15 mouse cellular contexts compared by ENCODE assay signal in genomic region chr8:127450954-127451668, GRCm38 (mm10).
DNase-seq lines count a peak whose midpoint lies in the region; ATAC-seq lines count a peak whose summit lies in the region.
"Had no signal": no experiment of that assay in that cellular context is flagged by ENCODE, and none has a peak within 500 bp of the region (broad histone marks: within the 10 kb centered on the region; RNA-seq: fewer than 3 reads in every experiment).

No protein-coding gene starts in this region.

- peak; percentile 49 for DNase-seq in MN1 (ENCODE audit: low spot score)
- peak; percentile 20 for DNase-seq in embryonic facial prominence, embryonic 10.5 days (ENCODE audit: low spot score)
- DNase-seq in hindbrain, embryonic 10.5 days (ENCODE audit: low spot score), result peak; percentile 47
- no peak for DNase-seq in B cell, adult 2 months
- DNase-seq in left cerebral cortex, postnatal 14 days (ENCODE audit: low spot score in 2 of 2), result no peak
- no peak for DNase-seq in layer of hippocampus, postnatal 36 days
- no peak for DNase-seq in adrenal gland, adult 18-20 months (ENCODE audit: low spot score in 2 of 2)
- DNase-seq: gastrocnemius, postnatal 14 days; kidney, postnatal 14 days; lung, embryonic 14.5 days; thymus, postnatal 36 days had no signal

- peaks cover 22% of the 10 kb centered on the region for H3K36me3 ChIP-seq in embryonic facial prominence, embryonic 10.5 days (replicated peaks)
- peaks cover 23% of the 10 kb centered on the region for H3K36me3 ChIP-seq in hindbrain, embryonic 10.5 days
- 0 out of 2 replicates have a peak, but pooled peaks cover 6% of the 10 kb centered on the region for H3K36me3 ChIP-seq in midbrain, embryonic 12.5 days
- H3K36me3 ChIP-seq: stomach, embryonic 15.5 days had no signal

- no peaks in the 10 kb centered on the region for H3K27me3 ChIP-seq in embryonic facial prominence, embryonic 10.5 days (replicated peaks; ENCODE audit: low read depth, poor library complexity, severe bottlenecking)
- H3K27me3 ChIP-seq in hindbrain, embryonic 10.5 days (ENCODE audit: insufficient read depth, poor library complexity, severe bottlenecking), result no peaks in the 10 kb centered on the region
- H3K27me3 ChIP-seq in midbrain, embryonic 12.5 days, result no peaks in the 10 kb centered on the region
- H3K27me3 ChIP-seq: heart, embryonic 12.5 days; limb, embryonic 13.5 days; stomach, embryonic 15.5 days had no signal

- intact Hi-C loops in left cerebral cortex, postnatal 14 days (cut with DNase I), result no loop called here

- ATAC-seq in midbrain, embryonic 12.5 days (ENCODE audit: low FRiP score, low read depth), result peak; percentile 92

- no peak overlapping the region for H3K27ac ChIP-seq in embryonic facial prominence, embryonic 10.5 days (replicated peaks)
- H3K27ac ChIP-seq in hindbrain, embryonic 10.5 days, result peak overlapping the region; percentile 35; the same call in 1 of the 2 replicates
- peak overlapping the region; percentile 73 for H3K27ac ChIP-seq in midbrain, embryonic 12.5 days (replicated peaks)
- H3K27ac ChIP-seq: limb, embryonic 13.5 days; stomach, embryonic 15.5 days had no signal

- 71% methylated on average over 14 of the region's 14 CpGs for WGBS in embryonic facial prominence, embryonic 10.5 days
- 53% methylated on average over 14 of the region's 14 CpGs for WGBS in hindbrain, embryonic 10.5 days
- 33% methylated on average over 14 of the region's 14 CpGs for WGBS in midbrain, embryonic 12.5 days

- no peak overlapping the region for H3K4me3 ChIP-seq in embryonic facial prominence, embryonic 10.5 days
- no peak overlapping the region; the same call in 1 of the 2 replicates for H3K4me3 ChIP-seq in hindbrain, embryonic 10.5 days
- no peak overlapping the region for H3K4me3 ChIP-seq in midbrain, embryonic 12.5 days
- H3K4me3 ChIP-seq: heart, embryonic 12.5 days; limb, embryonic 13.5 days; stomach, embryonic 15.5 days had no signal

- peaks cover 6% of the 10 kb centered on the region for H3K4me1 ChIP-seq in embryonic facial prominence, embryonic 10.5 days
- H3K4me1 ChIP-seq in hindbrain, embryonic 10.5 days (replicated peaks), result peaks cover 35% of the 10 kb centered on the region
- peaks cover 27% of the 10 kb centered on the region for H3K4me1 ChIP-seq in midbrain, embryonic 12.5 days
- H3K4me1 ChIP-seq: heart, embryonic 12.5 days; limb, embryonic 13.5 days; stomach, embryonic 15.5 days had no signal

- no peak overlapping the region for H3K9ac ChIP-seq in midbrain, embryonic 12.5 days (replicated peaks)
- H3K9ac ChIP-seq: heart, embryonic 12.5 days; limb, embryonic 13.5 days; lung, embryonic 14.5 days; stomach, embryonic 15.5 days had no signal

- H3K9me3 ChIP-seq in embryonic facial prominence, embryonic 10.5 days, result no peaks in the 10 kb centered on the region
- H3K9me3 ChIP-seq in hindbrain, embryonic 10.5 days, result no peaks in the 10 kb centered on the region
- no peaks in the 10 kb centered on the region for H3K9me3 ChIP-seq in midbrain, embryonic 12.5 days
- H3K9me3 ChIP-seq: stomach, embryonic 15.5 days had no signal

- peak overlapping the region; percentile 25 for H3K4me2 ChIP-seq in midbrain, embryonic 12.5 days (replicated peaks)
- H3K4me2 ChIP-seq: heart, embryonic 12.5 days; limb, embryonic 13.5 days; lung, embryonic 14.5 days; stomach, embryonic 15.5 days had no signal

Comparison
In these comparisons a context has a peak if more than half of its experiments do, and no peak if none do; other contexts are left out.
1. DNase-seq: peak in MN1 (single experiment), embryonic facial prominence, embryonic 10.5 days (single experiment) and hindbrain, embryonic 10.5 days (single experiment); none in B cell, adult 2 months (0 of 2), left cerebral cortex, postnatal 14 days (0 of 2), layer of hippocampus, postnatal 36 days (0 of 2) and adrenal gland, adult 18-20 months (0 of 2).